Mouse (Mus musculus) ES-E14 (cell line): ENCODE data around the gene Mllt3.

Source experiments
- CHD2 ChIP-seq: IDR thresholded peaks from 2 replicates; pipeline ENCODE4 v1.6.1; 2014; ENCODE audit warnings: mild to moderate bottlenecking, low read depth, low read length, inconsistent platforms
- HCFC1 ChIP-seq: IDR thresholded peaks from 2 replicates; pipeline ENCODE4 v1.6.1; 2012; ENCODE audit warnings: low read length, inconsistent platforms, borderline replicate concordance; ENCODE audit not compliant: insufficient read depth
- MAFK ChIP-seq: IDR thresholded peaks from 2 replicates; pipeline ENCODE4 v1.6.1; 2014; ENCODE audit warnings: mild to moderate bottlenecking, low read depth, low read length, inconsistent platforms; ENCODE audit not compliant: insufficient read depth
- ZC3H11A ChIP-seq: IDR thresholded peaks from 2 replicates; pipeline ENCODE4 v1.6.1; 2012; ENCODE audit warnings: low read depth, mild to moderate bottlenecking, inconsistent platforms, low read length, borderline replicate concordance
- ZNF384 ChIP-seq: IDR thresholded peaks from 2 replicates; pipeline ENCODE4 v1.6.1; 2012; ENCODE audit warnings: low read depth, low read length, inconsistent platforms

GRCm38 (mm10) chr4:87737201-87737806 lies 295.9 kb downstream of the Mllt3 start:
- TF ChIP-seq CHD2 (no peak), HCFC1 (no peak), ZNF384 (no peak), MAFK (no peak), ZC3H11A (no peak)
